Mouse (Mus musculus) right cerebral cortex, adult 2 months (tissue): ENCODE results near the gene 1700001C19Rik.
"Not testable (repeated sequence)": the region's sequence is repeated elsewhere in the genome, so short reads cannot be mapped to it uniquely, and the experiment has no call there.

Source experiments
- DNase-seq, 2 experiments: peaks; one replicate each; pipeline ENCODE4 v3.0.0; 2021 to 2022; ENCODE audit warnings: low spot score in 2 of 2

Gene 1700001C19Rik

DNA sequence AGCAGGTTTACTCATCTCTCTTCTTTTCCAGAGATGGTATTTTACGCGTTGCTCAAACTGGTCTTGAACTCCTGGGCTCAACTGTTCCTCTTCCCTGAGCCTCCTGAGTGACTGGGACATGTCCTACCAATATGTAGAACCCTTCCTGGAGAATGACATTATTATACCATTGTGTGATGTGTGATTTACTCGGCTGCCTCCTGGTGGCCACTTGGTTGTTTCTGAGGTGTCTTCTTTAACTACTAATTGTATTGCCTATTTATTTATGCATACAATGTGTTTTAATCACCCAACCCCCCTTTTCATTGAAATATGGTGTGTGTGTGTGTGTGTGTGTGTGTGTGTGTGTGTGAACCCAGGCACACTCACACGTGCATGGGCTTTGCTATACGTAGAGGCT, 6.4 kb downstream of the 1700001C19Rik start:
- DNase-seq: no peak

DNA sequence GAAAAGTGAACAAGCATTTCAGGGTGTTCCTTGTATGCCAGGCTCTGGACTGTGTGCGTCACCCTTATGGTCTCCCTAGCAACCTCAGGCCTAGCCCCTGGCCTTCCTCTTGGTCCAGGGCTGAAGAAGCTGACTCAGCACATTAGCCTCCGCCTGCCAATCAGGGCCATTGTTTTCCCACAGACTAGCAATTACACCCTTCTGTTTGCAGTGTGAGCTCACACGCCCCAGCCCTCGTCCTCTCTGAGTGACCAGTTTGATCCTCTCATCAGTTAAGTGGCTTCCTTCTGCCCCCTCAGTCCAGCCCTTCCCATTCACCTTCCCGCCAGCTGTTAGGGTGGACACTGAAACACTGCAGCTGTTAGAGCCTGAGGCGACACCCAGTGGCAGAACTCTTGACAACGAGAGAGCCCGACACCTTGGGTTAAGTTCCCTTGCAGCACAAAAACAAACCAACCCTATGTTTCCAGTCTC, 8.3 kb downstream of the 1700001C19Rik start:
- no peak for DNase-seq

DNA sequence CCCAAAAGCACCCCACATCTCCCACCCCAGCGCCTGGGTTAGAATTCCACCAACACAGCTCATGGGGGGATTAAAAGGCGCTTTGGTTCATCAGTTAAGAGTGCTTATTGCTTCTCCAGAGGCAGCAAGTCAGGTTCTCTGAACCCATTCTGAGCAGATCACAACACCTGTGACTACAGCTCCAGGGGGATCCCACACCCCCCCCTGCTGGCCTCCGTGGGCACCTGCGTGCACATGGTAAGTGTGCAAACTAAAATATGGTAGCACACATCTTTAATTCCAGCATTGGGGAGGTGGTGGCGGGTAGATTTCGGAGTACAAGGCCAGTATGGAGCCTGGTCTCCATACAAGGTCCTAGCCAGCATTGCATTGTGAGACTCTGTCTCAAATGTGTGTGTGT, 9.9 kb downstream of the 1700001C19Rik start:
- DNase-seq: no peak

DNA sequence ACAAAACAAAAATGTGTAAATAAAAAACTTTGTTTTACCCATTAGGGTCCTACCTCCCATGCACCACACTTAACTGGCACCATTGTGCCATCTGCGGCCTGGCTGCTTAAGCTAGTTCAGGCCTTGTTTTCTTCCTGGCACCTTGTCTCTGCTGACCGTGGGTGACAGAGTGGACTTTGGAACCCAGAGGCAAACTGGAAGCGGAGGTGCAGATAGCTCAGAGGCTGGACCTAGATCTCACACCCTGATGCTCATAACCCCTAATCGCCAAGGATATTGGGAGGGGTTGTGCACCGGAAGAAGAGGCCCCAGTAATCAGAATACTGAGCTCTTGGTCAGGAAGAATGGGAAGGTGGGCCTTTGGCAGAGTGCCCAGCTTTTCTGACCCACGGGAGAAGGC, 13.0 kb downstream of the 1700001C19Rik start:
- DNase-seq: no peak

DNA sequence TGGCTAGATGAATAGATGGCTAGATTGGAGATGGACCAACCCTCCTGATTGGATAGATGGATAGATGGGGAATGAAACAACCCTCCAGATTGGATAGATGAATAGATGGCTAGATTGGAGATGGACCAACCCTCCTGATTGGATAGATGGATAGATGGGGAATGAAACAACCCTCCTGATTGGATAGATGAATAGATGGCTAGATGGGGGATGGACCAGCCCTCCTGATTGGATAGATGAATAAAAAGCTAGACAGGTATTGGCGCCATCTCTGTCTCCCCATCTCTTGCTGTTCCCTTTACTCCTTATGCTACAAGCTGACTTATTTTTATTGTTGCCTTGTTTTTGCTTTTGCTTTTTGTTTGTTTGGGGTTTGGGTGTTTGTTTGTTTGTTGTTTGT, 14.6 kb downstream of the 1700001C19Rik start:
- DNase-seq: not testable (repeated sequence)

DNA sequence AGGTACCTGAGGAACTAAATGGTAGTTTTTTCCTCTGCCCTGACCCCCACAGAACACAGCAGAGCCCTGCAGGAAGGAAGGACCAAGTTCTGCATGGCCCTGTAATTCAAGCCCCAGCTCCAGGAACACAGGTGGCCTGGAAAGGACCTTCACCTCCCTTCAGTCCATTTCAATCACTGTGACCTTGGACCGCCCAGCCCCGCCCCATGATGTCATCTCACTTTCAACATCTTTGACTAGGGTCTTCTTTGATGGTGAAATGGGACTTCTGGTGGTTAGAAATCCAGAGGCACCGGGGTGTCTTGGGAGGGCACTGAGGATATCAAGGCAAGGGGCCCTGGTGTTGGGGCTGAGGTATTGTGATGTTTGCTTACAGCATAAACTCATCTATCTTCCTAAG, 15.6 kb downstream of the 1700001C19Rik start:
- DNase-seq: no peak

DNA sequence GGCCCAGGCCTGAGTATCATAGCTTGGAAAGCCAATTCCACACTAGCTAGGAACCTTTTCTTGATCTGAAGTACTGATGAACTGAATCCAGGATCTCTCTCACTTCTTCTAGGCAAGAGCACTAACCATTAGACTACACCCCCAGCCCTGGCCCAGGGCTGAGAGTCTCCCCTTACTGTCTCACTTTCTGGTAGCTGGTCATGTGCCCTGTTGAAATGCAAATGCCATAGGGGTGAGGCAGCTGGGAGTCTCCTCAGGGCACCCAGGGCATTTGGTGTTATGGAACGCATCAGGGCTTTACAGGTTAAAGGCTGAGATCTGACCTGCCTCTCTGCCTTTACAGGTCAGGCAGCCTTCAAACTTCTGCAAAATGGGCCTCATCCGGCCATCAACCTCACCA, 17.0 kb downstream of the 1700001C19Rik start:
- no peak for DNase-seq

DNA sequence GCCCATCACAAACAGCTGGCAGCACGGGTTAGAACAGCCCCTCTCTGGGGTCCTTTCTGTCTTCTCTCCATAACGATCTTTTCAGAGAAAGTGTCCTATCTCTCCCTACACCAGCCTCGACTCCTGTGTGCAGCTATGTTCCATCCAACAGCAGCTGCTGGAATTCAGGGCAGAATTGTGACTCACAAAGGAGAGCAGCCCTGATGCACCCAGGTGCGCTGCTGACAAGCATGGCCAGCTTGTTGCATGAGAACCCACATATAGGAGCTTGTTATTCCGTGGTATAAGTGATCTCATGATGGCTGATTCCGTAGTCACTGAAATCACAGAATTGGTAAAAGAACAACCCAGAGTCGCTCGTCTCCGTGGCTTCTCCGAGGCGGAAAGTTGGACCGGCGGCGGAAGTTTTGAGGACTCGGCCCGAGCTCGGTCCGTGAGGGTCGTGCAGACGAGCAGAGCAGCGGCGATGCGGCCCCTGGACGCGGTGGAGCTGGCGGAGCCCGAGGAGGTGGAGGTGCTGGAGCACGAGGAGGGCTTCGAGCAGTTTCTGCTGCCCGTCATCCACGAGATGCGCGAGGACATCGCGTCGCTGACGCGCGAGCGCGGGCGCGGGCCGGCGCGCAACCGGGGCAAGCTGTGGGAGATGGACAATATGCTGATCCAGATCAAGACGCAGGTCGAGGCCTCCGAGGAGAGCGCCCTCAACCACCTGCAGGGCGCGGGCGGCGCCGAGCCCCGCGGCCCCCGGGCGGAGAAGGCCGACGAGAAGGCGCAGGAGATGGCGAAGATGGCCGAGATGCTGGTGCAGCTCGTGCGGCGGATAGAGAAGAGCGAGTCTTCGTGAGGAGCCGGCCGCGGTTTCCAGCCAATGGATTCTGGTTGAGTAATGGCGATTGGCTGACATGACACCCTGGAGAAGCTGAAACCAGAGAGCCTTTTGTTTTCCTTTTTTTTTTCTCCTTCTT, 27.0 kb downstream of the 1700001C19Rik start:
- DNase-seq: peak; percentile 17

DNA sequence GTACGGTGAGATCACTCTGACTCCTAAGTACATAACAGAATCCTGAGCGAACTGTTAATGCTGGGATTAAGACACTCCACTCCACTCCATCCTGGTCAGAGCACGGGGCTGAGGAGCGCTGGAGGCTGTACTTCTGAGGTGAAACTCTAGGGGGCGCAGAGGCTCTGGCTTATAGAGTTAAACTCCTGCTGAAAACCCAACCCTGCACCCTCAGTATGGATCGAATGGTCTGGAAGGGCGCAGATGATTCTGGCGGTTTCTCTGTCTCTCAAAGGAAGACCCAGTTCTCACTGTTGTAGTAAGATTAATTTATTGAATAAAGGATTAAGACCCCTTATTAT, 28.6 kb downstream of the 1700001C19Rik start:
- peak; percentile 24 to 47 for DNase-seq

DNA sequence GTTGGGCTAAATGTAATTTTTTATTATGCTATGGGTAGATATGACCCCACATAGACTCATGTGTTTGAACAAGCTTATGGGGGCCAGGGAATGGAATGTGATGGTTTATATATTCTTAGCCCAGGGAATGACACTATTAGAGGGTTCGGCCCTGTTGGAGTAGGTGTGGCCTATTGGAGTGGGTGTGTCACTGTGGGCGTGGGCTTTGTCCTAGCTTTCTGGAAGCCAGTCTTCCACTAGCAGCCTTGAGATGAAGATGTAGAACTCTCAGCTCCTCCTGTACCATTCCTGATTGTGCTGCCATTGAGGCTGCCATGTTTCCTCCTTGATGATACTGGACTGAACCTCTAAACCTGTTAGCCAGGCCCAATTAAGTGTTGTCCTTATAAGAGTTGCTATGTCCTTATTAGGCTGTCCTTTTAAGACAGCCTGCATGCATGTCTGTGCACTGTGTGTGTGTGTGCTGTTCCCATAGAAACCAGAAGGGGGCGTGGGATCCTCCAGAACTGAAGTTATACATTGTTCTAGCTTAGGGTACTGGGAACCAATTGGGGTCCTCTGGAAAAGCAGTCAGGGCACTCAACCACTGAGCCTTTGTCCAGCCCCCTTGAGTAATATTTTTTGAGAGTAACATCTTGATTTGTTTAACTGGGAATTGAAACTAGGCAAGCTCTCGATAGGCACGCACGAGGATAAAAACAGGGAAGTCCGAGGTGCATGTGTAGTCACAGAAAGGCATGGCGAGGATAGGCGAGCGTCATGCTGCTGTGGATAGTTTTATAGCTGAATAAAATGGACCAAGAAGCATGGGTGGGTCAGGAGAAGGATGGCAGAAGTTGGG, 29.2 kb downstream of the 1700001C19Rik start:
- DNase-seq: no peak

DNA sequence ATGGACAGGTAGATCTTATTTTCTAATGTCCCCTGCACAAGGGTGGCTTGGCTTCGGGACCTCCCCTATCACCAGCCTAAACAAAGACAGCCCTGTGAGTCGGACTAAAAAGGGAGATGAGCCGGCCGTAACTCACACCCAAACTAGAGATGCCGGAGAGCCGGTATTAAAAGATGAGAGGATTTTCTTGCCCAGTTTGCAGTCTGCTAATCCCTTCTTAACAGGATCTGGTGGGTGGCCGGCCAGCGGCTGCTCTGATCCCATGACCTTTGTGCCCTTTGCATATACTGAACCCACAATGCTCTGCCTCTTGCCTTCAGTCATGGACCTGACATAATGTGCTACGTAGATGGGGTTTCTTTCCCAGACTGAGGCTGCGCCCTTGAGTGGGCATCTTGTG, 36.7 kb downstream of the 1700001C19Rik start, which contains the start of gene Guca1a:
Gene Guca1a, minus strand, starts transcription at position 134 of the 400 bp plus-strand sequence.
- no peak for DNase-seq

DNA sequence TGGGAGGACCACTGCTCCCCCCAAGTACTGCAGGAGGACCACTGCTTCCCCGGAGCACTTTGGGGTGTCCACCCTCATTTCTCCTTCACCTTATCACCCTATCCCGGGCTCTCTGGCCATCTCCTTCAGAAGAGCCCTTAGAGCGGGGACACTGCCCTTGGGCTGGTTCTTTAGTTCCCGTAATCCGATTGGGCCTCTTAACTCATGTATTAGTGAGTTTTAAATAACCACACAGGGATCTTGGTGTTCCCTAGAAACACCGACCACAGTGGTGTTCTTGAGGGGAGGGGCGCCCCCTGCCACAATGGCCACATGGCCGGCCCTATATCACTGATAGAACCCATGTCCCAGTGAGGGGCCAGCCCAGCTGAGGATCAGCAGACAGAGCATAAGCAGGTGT, 38.1 kb downstream of the 1700001C19Rik start:
- DNase-seq: no peak

DNA sequence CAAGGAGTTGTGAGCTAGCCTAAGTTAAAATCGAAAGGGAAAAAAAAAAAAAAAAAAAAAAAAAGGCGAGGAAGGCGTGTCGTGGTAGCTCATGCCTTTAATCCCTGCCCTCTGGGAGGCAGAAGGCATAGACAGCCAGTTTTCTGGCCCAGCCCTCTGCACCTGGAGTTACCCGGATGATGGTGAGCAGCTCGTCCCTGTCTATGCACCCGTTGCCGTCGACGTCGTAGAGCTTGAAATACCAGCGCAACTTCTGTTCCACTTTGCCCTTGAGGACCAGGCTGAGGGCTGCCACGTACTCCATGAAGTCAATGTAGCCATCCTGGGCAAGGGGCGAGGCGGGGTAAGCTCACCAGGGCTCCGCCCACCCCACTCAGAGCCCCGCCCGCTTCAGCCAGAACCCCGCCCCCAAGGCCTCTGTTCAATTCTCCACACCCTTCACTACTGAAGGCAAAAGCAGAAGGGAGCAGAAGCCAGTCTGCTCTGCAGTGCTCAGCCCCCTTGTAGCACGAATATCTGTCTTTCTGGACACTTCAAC, 41.7 kb downstream of the 1700001C19Rik start:
- DNase-seq: no peak

DNA sequence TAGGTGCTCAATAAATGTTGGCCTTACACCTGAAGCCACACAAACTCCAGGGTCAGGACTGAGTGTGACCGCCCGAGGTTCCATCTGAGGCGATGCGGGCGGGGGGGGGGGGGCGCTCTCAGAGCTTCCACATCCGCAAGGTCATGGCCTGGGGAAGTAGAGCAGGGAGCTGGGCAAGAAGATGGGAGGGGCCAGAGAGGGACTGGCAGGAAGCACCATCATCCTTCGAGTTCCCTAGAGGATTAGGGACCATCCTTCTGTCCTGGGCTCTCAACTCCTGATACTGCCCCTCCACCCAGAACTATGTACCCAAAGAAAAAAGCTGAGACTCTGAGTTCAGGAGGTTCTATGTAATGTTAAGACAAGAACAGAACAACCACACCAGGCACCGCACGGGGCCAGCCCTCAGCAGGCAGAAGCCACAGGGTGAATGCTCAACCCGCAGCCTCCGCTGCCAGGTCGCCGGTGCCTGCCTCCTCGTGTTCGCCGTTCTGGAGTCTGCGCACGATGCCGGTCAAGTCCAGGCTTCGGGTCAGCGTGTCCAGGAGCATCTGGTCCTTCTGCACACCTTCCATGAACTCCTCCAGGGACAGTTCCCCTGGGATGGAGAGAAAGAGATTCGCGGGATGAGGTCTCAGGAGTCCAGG, 42.8 kb downstream of the 1700001C19Rik start:
- no peak for DNase-seq

DNA sequence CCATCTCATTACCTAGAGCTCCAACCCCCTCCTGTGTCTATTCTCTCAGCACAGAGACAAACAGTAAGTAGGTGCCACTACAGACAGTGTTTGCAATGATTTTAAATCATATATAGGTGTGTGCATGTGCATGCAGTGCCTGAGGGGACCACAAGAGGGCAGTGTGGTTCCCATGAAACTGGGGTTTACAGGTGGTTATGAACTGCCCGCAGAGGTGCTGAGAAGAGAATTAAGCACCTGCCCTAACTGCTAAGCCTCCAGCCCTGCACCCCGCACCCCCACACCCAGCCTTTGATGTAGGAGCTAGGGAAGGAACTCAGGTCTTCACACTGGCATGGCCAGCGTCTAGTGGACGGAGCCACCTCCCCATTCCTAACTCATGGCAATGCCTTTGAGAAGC, 50.5 kb downstream of the 1700001C19Rik start:
- DNase-seq: peak; percentile 23 to 24

DNA sequence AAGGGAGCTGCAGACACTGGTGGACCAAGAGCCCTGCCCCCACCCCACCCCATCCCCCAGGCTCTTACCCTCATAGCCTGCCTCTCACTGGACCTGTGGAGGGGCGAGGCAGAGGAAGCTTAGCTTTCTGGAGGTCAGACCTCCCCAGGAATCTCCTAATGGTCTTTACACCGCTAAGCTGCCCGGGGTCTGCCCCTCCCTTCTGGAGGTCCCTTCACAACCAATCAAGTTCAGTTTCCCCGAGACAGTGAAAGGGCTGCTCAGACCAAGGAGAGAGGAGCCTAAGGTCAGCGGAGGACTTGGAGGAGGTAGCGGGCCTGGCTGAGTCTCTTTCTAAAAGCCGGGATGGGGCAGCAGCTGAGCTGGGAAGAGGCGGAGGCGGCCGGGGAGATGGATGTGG, 52.0 kb downstream of the 1700001C19Rik start, which contains the start of gene Guca1b:
Gene Guca1b, plus strand, starts transcription at position 249 of the 400 bp plus-strand sequence.
- no peak for DNase-seq

DNA sequence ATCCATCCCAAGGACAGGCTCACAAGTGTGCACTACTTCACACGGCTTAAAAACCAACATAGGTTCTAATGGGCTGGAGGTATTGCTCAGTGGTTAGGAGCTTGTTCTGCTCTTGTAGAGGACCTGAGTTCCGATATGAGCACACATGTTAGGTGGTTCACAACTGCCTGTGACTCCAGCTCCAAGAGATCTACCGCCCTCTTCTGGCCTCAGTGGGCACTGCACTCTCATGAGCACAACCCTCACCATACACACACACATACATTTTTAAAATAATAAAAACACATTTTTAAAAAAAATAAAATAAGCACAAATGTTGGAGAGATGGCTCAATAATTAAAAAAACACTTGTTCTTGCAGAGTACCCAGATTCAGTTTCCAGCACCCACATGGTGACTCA, 53.1 kb downstream of the 1700001C19Rik start:
- no peak for DNase-seq

DNA sequence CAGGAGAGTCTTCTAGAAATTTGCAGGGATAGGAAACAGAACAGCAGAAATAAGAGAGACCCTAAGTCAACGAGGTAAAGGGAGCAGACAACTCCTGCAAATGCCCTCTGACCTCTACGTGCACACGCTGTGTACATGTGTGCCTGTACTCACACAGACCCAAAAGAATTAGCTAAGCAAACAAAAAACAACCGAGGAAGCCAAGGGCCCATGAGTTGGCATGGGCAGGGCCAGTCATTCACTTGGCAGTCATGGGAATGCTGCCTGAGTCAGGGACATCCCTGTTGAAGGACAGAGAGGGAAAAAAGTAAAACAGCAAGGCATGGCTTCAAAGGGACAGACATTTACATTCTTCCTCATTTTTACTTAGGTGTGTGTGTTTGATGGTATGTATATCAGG, 53.9 kb downstream of the 1700001C19Rik start:
- DNase-seq: no peak

DNA sequence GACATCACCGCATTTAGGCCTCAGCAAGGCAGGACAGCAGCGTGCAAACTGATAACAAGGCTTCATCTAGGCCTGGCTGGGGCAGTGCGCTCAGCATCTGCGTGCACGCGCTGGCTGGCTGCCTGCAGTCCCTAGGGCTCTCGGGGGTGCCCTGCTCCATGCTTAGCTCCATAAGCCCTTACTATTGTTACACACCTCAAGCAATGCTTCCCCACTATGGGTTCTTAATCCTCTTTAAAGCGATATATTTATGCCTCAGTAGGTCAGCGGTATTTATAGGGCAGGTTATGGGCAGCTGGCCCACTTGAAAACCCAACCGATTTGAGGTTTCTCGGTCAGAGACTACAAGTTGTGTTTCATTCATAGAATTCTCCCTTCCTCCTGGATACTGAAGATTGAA, 55.3 kb downstream of the 1700001C19Rik start:
- DNase-seq: no peak

DNA sequence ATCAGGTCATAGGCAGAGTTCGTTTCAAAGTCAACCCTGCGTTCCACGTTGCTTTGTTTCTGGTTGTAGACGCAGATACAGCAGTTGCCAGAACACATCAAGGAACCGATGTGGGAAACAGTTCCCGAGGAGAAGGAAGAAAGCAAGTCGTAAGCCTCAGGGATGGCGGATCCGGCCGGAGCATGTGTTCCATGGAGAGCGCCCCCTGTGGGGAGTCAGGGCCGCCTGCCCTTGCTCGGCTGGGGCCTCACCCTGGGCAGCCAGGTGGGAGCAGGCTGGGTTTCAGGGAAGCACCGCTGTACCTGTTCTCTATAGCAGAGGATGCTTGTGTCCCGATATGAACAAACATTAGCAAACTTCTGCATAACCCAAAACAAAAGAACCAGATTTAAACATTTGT, 59.0 kb downstream of the 1700001C19Rik start:
- DNase-seq: no peak

DNA sequence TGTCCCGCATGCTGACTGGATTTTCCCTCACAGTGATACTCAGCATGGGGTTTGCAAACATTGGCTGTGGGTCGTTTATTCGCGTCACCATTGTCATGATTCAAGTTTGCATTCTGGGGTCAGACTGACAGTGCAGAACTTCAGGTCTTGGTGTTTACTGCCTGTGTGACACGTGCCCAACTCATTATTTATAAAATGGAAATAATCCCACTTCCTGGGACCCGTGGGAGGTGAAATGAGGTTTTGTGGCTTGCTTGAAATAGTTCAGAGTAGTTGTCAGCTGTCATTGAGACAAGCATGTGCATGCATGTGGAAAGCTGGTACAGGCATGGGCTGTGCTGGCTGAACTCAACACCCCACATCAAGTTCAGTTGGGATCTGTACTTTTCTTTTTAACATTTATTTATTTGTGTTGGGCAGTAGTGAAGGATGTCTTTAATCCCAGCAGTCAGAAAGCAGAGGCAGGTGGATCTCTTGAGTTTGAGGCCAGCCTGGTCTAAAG, 60.3 kb downstream of the 1700001C19Rik start:
- DNase-seq: no peak
